Mouse (Mus musculus) layer of hippocampus, adult 18-20 months (tissue): Measurements from ENCODE around the gene Il17rb. TPM values are rescaled to one million over a fixed set of nuclear protein-coding genes. Genes with fewer than 3 reads are reported as not detected.

Experiments used
- DNase-seq, 2 experiments: peaks; one replicate each; pipeline ENCODE4 v3.0.0; 2022; ENCODE audit warnings: low spot score in 2 of 2
- total RNA-seq, 2 experiments: library from RNA; stranded (reverse); gene quantifications; 2 replicates each; pipeline ENCODE4 v1.2.3; 2021

The Il17rb gene
- total RNA-seq, 2 experiments from 2014 or later = 1.0 to 1.3 TPM

DNA sequence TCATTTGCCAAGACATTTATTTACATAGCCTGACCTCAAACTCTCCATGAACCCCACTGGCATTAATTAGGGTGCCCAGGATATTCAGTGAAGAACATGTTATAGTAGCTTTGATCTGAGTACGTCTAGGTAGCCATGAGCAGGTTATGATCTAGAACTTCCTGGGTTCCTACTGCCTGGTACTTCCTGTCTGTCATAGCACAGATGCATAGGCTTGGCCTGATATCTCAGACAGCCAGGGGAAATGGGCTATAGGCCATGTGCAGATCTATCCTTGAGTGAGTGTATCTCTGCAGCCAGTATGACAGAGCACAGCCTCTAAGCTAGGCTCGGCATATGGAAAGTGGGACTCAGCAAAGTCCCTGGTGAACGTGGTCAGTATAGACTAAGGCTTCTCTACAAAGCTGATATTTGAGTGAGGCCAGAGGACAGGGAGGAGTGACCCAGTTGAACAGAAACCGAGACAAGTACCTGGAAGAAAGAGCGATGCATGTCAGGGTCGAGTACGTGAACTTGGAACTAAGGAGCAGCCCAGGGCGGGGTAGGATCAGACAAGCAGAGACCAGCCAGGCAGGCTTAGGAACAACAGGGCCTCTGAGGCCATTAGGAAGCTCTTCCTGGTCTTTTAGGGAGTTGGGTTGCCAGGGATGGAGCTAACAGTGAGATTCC, 9.2 kb upstream of the Il17rb start:
- no peak for DNase-seq

- DNase-seq = no peak
Measured at GRCm38 (mm10) chr14:30016666-30017065, 8.0 kb upstream of the Il17rb start.

DNA sequence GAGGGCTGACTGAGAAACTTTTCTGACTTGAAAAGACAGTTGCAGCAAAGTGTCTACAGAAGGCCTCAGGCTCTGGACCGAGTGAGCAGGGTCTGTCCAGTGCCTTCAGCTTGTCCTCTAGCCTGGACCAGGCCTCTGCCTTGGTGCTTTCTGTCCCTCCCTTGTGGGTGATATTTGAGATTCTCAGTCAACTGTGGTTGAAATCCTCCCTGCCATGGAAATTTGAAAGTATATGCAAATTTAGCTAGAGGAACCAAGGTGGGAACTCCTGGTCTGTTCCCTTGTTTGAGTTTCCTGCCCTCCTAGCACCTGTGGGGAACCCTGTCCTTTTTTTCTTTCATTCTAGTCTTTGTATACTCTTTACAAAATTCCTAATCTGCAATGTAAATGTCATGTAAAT, 6.3 kb upstream of the Il17rb start:
- no peak for DNase-seq

DNA sequence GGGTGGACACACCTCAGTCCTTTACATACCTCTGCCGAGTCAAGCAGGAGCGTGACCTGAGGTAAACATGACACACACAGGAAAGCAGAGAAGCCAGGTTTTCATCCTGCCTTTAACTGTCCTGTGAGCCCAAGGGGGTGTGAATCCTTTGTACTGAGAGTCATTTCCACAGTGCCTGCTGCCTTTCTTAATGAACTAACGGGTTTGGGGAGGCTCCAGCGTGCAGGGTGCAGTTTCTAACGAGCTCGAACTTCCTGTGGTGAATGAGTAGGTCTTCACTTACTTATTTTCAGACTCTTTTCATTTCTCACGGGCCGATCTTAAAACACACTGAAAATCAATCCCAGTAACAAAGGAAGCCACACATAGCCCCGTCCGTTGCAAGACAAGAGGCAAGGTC, 5.8 kb upstream of the Il17rb start:
- no peak for DNase-seq

DNA sequence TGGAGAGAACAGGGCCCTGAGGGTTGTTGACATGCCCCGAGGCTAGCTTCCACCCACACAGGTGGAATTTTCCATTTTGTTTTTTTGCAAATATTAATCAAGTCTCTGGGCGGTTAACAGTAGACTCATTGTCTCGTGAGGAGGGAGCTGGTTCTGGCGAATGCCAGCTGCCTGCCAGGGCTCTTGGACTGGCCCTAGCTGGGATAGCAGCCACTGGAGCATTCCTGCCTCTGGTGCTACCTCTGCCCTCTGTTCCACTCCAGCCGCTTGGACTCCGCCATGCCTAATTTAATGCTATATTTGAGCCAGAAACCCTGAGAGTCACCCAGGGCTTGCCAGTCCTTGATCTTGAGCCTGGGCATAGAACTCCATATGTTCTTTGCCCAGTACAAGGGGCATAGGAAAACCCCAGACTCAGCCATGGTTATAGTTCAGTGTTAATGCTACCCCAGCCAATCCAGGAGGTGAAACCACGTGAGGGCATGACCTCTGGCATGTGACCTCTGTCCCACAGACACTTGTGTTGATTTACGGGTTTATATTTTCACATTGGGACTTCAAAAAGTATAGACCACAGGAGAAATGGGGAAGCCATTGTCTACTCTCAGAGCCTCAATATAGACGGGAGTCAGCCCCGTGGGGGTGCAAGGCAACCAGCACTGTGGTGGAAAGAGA, 3.3 kb upstream of the Il17rb start:
- peak; percentile 19 to 43 for DNase-seq

DNA sequence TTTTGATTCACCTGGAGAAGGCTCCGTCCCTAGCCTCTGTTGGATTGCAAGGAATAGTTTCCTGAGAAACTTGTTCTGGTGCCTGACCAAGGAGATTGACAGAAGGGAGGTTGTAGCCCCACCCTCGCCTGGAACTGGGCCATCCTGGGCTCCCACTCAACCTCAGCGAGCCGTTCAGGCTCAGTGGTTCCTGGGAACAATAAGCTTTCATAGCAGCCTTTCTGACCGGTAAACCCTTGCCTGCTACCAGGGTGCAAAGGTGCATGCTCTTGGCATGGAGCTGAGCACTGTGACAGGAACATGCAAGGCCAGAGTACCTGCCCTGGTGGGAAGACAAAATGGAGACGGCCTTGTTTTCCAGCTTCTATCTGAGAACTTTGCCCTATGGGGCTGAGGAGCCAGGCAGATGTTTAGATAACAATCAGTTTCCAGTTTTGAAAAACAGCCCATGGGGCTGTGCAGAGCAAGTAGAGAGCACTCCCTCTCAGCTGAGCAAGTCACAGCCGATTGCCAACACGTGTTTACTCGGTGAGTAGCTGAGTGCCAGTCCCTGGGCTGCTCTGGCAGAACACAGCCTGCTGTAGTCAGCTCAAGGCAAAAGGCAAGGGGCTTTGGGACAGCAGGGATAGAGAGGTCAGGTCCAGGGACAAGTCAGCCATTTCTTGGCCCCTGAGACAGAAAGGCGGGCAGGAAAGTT, 1.3 kb upstream of the Il17rb start:
- DNase-seq = peak; percentile 42 to 75

DNA sequence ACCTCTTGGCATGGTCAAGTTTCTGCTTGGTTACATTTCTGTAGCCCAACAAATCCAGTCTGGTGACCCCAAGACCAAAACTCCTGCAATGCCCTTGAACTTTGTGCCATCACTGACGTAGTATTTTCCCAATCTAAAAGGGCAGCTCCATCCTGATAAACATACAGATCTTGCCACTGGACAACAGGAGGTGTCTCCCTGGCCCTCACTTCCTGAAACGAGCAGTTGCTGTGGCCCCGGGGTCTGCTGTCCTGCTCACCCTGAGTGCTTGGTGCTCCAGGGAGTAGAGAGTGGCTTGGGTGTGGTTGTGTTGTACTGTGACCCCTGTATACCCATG, 9.3 kb downstream of the Il17rb start:
- no peak for DNase-seq

GRCm38 (mm10) chr14:29998747-29999474, 9.8 kb downstream of the Il17rb start:
- DNase-seq = no peak

- DNase-seq = no peak
Measured at GRCm38 (mm10) chr14:29997345-29997744, 11.4 kb downstream of the Il17rb start.

DNA sequence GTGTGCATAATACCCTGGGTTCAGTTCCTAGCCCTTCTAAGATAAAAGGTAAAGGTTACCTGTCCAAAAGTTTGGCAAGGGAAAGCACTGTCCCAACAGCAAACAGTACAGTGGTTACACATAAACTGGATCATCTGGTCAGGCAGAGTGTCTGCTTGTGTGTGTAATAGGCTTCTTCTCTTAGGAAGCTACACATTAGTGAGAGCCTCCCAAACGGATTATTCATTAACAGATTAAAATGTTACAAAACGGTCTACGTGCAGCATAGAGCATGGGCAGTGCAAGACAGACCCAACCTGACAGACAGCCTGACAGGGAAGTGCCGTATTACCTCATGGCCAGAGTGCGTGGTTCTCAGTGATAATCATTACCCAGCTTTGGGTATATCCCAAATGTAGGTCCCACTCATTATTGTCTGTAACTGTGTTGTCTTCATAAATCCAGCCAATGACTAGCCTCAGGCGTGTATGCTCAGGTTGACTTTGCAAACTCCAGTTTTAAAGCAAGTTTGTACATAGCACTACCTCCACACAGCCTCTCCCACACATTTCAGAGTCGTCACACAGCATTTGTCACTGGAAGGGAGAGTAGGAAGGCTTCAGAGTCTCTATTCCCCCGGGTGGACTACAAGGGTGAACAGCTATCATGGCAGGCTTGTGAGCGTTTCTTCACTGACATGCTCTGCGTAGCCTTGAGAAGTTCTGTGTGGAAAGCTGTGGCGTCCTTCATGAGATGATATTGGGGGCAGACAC, 12.5 kb downstream of the Il17rb start:
- DNase-seq = no peak

- DNase-seq = no peak
Measured at GRCm38 (mm10) chr14:29994976-29995375, 13.7 kb downstream of the Il17rb start.

DNA sequence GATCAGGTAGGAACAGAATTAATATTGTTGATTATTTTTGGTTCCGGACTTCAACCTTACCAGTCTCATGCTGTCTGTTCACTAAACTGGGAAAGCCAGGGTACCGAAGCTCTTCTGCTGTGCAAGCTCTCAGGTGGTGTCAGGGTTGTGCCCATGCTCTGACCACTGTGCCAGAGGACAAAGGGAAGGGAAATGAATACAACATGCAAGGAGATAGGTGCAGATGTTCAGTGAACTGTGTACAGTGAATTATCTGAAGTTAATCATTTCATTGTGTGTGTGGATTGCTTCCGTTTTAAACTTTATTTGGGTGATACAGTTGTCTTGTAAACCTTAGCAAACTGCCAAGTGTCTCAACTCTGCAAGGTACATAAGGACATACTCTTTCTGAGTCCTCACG, 20.4 kb downstream of the Il17rb start:
- DNase-seq = no peak

DNA sequence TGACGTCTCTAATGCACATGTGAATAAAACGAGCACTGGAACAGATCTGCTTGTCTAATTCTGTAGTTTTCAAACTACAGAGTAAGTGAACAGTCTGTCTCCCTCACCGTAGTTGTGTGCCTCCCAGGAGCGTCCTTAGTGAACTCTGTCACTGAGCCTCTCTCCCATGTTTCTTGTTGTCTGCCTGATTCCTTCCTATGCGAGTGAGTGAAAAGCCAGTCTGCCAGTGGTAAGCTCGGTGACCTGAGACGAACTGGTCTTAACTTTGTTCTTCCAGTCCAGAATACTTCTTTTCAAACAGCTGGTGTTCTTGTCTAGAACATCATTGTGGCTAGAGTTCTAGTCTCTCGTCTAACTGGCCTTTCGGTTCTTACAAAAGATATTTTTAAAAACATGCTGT, 21.0 kb downstream of the Il17rb start:
- no peak for DNase-seq

- DNase-seq = no peak
Measured at GRCm38 (mm10) chr14:29987276-29987675, 21.4 kb downstream of the Il17rb start.

DNA sequence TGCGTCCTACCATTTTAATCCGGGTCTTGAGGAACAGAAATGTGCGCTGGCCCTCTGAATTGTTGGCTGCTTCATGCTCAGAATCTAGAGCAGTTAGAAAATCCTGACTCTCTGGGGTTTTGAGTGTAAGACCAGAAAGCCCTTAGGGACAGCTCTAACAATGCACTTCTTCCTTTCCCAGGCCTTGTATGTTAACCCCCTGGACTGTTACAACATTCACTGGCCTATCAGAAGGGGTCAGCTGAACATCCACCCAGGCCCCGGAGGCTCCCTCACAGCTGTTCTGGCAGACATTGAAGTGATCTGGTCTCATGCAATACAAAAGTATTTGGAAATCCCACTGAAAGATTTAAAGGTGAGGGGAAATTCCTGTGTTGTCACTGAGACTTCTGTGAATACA, 22.6 kb downstream of the Il17rb start:
- no peak for DNase-seq

DNA sequence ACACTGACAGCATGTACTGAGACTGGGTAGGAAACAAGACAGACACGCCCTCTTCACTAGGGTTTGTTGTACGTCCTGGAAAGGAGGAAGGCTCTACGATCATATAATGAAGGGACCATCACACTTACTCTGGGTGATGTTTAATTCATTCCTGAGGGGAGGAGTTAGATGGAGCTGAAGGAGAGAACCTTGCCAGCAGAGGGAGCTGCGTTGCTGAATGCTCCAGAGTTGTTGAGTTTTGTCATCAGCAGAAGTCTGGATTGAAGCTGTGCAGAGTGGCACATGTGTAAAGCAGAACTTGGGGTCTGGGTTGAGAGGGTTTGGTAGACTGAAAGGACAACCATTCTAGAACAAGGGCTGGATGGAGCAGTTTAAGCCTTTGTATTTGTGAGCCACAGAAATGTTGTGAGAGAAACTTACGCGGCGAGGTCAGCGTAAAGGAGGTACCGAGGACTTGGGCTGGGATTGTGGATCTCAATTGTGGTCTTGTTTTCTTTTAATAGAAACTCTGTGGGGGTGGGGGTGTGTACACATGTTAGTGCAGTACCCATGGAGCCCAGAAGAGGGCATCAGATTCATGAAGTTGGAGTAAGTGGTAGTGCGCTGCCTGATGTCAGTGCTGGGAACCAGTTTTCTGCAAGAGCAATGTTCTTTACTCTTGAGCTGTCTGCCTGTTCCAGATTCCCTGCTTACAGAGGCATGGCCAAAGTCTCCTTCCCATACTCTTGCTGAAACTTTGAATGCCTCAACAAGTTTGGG, 28.1 kb downstream of the Il17rb start:
- DNase-seq = no peak

DNA sequence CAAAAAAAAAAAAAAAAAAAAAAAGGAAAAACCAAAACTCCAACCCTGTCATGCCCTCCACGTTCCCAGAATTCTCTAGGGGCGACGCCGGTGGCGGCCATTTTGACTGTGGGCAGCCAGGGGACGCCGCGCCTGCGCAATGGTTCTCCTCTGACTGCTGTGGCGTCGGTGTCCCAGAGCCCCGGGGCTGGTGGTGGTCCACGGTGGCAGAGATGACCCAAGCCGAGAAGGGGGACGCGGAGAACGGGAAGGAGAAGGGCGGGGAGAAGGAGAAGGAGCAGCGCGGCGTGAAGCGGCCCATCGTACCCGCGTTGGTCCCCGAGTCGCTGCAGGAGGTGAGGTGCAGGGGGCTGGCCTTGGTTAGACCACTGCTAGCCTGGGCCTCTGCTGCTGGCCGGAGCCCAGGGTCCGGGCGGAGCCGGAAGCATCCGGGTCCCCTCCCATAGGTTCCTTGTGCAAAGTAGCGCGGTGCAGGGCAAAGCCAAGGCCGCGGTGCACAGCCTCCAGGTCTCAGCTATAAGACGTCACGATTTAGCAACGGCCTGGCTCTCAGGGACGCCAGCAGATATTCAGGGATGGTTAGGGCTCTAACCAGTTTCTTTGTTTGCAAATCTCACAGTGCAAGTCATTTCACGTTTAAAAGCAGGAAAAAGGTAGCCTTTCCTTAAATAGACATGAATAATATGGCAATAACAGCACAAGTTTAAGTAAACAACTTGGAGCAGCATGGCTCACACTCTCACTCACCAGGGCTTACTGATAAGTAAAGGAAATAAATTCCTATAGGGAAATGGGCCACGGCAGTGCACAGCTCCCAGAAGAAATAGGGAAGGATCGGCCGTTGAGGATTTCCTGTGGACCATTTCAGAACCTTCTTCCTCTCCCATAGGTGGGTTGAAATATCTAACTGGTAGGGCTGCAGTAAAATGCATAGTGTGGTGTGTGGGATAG, 30.2 kb downstream of the Il17rb start, which contains the start of gene Actr8:
TSS of gene Actr8 (plus strand) at position 84 of the 951 bp plus-strand sequence.
- DNase-seq = peak; percentile 89 to 94

GRCm38 (mm10) chr14:29976927-29977326, 31.8 kb downstream of the Il17rb start:
- no peak for DNase-seq

DNA sequence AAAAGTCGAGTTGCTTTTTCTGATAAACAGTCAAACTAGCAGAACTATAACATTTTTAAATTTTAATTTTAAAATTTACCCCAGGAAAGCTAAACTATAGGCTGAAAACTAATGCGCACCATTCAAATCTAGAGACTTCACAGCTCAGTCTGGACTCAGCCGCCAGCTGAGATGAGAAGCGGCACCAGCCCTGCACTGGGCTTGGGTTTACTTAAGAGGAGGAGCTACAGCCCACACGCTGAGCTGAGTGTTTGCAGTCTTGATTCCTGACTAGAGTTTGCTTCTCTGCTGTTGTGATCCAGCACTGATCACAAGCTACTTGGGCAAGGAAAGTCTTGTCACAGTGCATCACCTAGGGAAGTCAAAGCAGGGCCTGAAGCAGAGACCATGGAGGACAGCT, 36.7 kb downstream of the Il17rb start:
- DNase-seq = no peak
